ENCODE assay signal across 12 mouse cellular contexts in the genomic region with DNA sequence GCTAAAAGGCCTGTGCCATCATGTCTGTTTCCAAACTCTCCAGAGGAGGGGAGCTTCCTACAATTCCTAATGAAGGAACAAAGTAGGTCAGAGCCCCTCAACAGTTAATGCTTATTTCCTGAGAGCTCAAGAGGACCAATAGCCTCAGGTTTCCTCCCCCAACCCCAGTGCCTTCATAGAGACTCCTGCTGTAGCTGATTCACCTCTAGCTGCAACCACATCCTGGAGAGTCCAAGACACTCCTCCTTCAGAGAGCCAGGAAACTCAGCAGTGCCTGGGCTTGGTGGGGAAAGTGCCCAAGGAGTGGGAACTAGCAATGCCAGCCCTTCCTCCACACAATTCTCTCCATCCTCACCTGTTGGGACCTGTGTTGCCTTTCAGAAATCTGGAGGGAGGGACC. TPM values are rescaled to one million over a fixed set of nuclear protein-coding genes. Genes with fewer than 3 reads are reported as not detected.
DNase-seq lines count a peak whose midpoint lies in the region; ATAC-seq and TF ChIP-seq lines count a peak whose summit lies in the region.
"Had no signal": no experiment of that assay in that cellular context is flagged by ENCODE, and none has a peak within 500 bp of the region (broad histone marks: within the 10 kb centered on the region; RNA-seq: fewer than 3 reads in every experiment).

No protein-coding gene starts in this region.

- H3K4me2 ChIP-seq in heart, embryonic 15.5 days: no peak overlapping the region
- no peak overlapping the region for H3K4me2 ChIP-seq in midbrain, embryonic 11.5 days
- H3K4me2 ChIP-seq in midbrain, postnatal 0 days (ENCODE audit: low read depth, low read length, poor library complexity, severe bottlenecking): no peak overlapping the region
- no peak overlapping the region for H3K4me2 ChIP-seq in embryonic facial prominence, embryonic 12.5 days (replicated peaks)
- no peak overlapping the region for H3K4me2 ChIP-seq in forebrain, embryonic 16.5 days (ENCODE audit: low read length)
- H3K4me2 ChIP-seq: intestine, embryonic 15.5 days had no signal

- no peaks in the 10 kb centered on the region for H3K9me3 ChIP-seq in heart, embryonic 15.5 days (replicated peaks)
- no peaks in the 10 kb centered on the region for H3K9me3 ChIP-seq in midbrain, embryonic 11.5 days (ENCODE audit: control insufficient read depth, low read length)
- no peaks in the 10 kb centered on the region for H3K9me3 ChIP-seq in midbrain, postnatal 0 days (ENCODE audit: low read length)
- no peaks in the 10 kb centered on the region for H3K9me3 ChIP-seq in embryonic facial prominence, embryonic 12.5 days
- no peaks in the 10 kb centered on the region for H3K9me3 ChIP-seq in forebrain, embryonic 16.5 days (ENCODE audit: control insufficient read depth, low read length)
- H3K9me3 ChIP-seq: intestine, embryonic 15.5 days had no signal

- no peak overlapping the region for H3K9ac ChIP-seq in heart, embryonic 15.5 days
- no peak overlapping the region for H3K9ac ChIP-seq in midbrain, embryonic 11.5 days (ENCODE audit: low read length)
- H3K9ac ChIP-seq in midbrain, postnatal 0 days (replicated peaks; ENCODE audit: low read length, poor library complexity, severe bottlenecking): no peak overlapping the region
- no peak overlapping the region for H3K9ac ChIP-seq in embryonic facial prominence, embryonic 12.5 days
- no peak overlapping the region for H3K9ac ChIP-seq in forebrain, embryonic 16.5 days (replicated peaks; ENCODE audit: low read depth, low read length)
- H3K9ac ChIP-seq: intestine, embryonic 15.5 days had no signal

- H3K36me3 ChIP-seq in heart, embryonic 15.5 days: no peaks in the 10 kb centered on the region
- H3K36me3 ChIP-seq in midbrain, embryonic 11.5 days (ENCODE audit: control insufficient read depth, insufficient read depth, low read length): no peaks in the 10 kb centered on the region
- no peaks in the 10 kb centered on the region for H3K36me3 ChIP-seq in midbrain, postnatal 0 days (ENCODE audit: insufficient read depth, low read length)
- no peaks in the 10 kb centered on the region for H3K36me3 ChIP-seq in embryonic facial prominence, embryonic 12.5 days
- no peaks in the 10 kb centered on the region for H3K36me3 ChIP-seq in forebrain, embryonic 16.5 days (ENCODE audit: control insufficient read depth, insufficient read depth)
- H3K36me3 ChIP-seq: intestine, embryonic 15.5 days had no signal

- H3K27me3 ChIP-seq in heart, embryonic 15.5 days: peaks cover 16% of the 10 kb centered on the region
- no peaks in the 10 kb centered on the region for H3K27me3 ChIP-seq in midbrain, embryonic 11.5 days (ENCODE audit: control insufficient read depth, insufficient read depth, low read length)
- H3K27me3 ChIP-seq in midbrain, postnatal 0 days (ENCODE audit: insufficient read depth, low read length): no peaks in the 10 kb centered on the region
- no peaks in the 10 kb centered on the region for H3K27me3 ChIP-seq in embryonic facial prominence, embryonic 12.5 days
- H3K27me3 ChIP-seq in forebrain, embryonic 16.5 days (replicated peaks; ENCODE audit: control insufficient read depth, insufficient read depth, low read length): no peaks in the 10 kb centered on the region
- H3K27me3 ChIP-seq: intestine, embryonic 15.5 days had no signal

- no peak for ATAC-seq in heart, embryonic 15.5 days (replicated peaks; ENCODE audit: insufficient number of reproducible peaks, insufficient read depth, low FRiP score, low read depth)
- ATAC-seq in midbrain, embryonic 11.5 days (ENCODE audit: low FRiP score): no peak
- no peak for ATAC-seq in midbrain, postnatal 0 days (ENCODE audit: low FRiP score)
- no peak for ATAC-seq in embryonic facial prominence, embryonic 12.5 days (ENCODE audit: insufficient number of reproducible peaks, insufficient read depth, low FRiP score, low TSS enrichment)
- ATAC-seq in forebrain, embryonic 16.5 days: no peak
- ATAC-seq: intestine, embryonic 15.5 days had no signal

- DNase-seq in heart, postnatal 25 days (ENCODE audit: low spot score): no peak
- peak; percentile 51 for DNase-seq in midbrain, embryonic 11.5 days (ENCODE audit: low spot score, missing footprints)
- DNase-seq in midbrain, postnatal 0 days (ENCODE audit: low spot score): no peak
- DNase-seq in thymus, postnatal 36 days: peak; percentile 43 to 62
- no peak for DNase-seq in gastrocnemius, adult 18-20 months (ENCODE audit: low spot score)
- DNase-seq: cerebellum, adult 18-20 months; lung, adult 2 months had no signal

- no peak overlapping the region for H3K4me3 ChIP-seq in heart, embryonic 15.5 days
- no peak overlapping the region for H3K4me3 ChIP-seq in midbrain, embryonic 11.5 days (ENCODE audit: low read depth, low read length)
- no peak overlapping the region for H3K4me3 ChIP-seq in midbrain, postnatal 0 days (ENCODE audit: low read depth, low read length)
- H3K4me3 ChIP-seq in embryonic facial prominence, embryonic 12.5 days: no peak overlapping the region
- no peak overlapping the region for H3K4me3 ChIP-seq in forebrain, embryonic 16.5 days (replicated peaks; ENCODE audit: low read length)
- H3K4me3 ChIP-seq: intestine, embryonic 15.5 days had no signal

- H3K27ac ChIP-seq in heart, embryonic 15.5 days: 0 out of 2 replicates have a peak overlapping the region, but pooled peaks have one; percentile 53
- no peak overlapping the region for H3K27ac ChIP-seq in midbrain, embryonic 11.5 days (ENCODE audit: low read depth, low read length)
- H3K27ac ChIP-seq in midbrain, postnatal 0 days (ENCODE audit: low read depth, low read length): no peak overlapping the region
- H3K27ac ChIP-seq in embryonic facial prominence, embryonic 12.5 days: 0 out of 2 replicates have a peak overlapping the region, but pooled peaks have one; percentile 11
- H3K27ac ChIP-seq in forebrain, embryonic 16.5 days (ENCODE audit: low read length): no peak overlapping the region
- H3K27ac ChIP-seq: intestine, embryonic 15.5 days had no signal

- TF ChIP-seq CTCF in midbrain, postnatal 0 days (IDR thresholded peaks at IDR 0.05): no peak

- H3K4me1 ChIP-seq in heart, embryonic 15.5 days (replicated peaks): peaks cover 28% of the 10 kb centered on the region
- no peaks in the 10 kb centered on the region for H3K4me1 ChIP-seq in midbrain, embryonic 11.5 days (ENCODE audit: control insufficient read depth, insufficient read depth, low read length)
- H3K4me1 ChIP-seq in midbrain, postnatal 0 days (ENCODE audit: insufficient read depth, low read length): no peaks in the 10 kb centered on the region
- peaks cover 26% of the 10 kb centered on the region; the same call in 1 of the 2 replicates for H3K4me1 ChIP-seq in embryonic facial prominence, embryonic 12.5 days
- H3K4me1 ChIP-seq in forebrain, embryonic 16.5 days (replicated peaks; ENCODE audit: control insufficient read depth, insufficient read depth, low read length): peaks cover under 1% of the 10 kb centered on the region; the same call in 1 of the 2 replicates

- intact Hi-C loops in heart, postnatal 25 days (cut with DNase I): no loop called here

RNA-seq across cellular contexts. Expression of gene Dact2, which starts 31.4 kb away (rescaled TPM):
- polyA plus RNA-seq in heart, embryonic 15.5 days (2015; fragmentation: Nextera tagmentation; extraction: Ambion mirVana): 1.5 and 6.1 TPM in 2 replicates
- 1 to 10 TPM in 1 of 2 experiments, under 1 TPM in 1; 0.92 to 1.8 TPM for total RNA-seq in heart, postnatal 25 days (2021)
- polyA plus RNA-seq in midbrain, embryonic 11.5 days (2014; fragmentation: Nextera tagmentation; extraction: Ambion mirVana): 0.18 and 0.32 TPM in 2 replicates
- total RNA-seq in midbrain, postnatal 0 days (2014; rRNA removed): 19.4 and 19.9 TPM in 2 replicates
- polyA plus RNA-seq in midbrain, postnatal 0 days (2015; fragmentation: Nextera tagmentation; extraction: Ambion mirVana): 2.8 TPM in 2 replicates
- 1.9 and 2.5 TPM in 2 replicates for polyA plus RNA-seq in embryonic facial prominence, embryonic 12.5 days (2016; fragmentation: Nextera tagmentation; extraction: Ambion mirVana)
- 1.1 and 1.3 TPM in 2 replicates for polyA plus RNA-seq in forebrain, embryonic 16.5 days (2015; fragmentation: Nextera tagmentation; extraction: Ambion mirVana)
- total RNA-seq in gastrocnemius, adult 18-20 months (2021): 1 to 10 TPM; 1.5 to 3.5 TPM
- total RNA-seq: granulocyte monocyte progenitor cell, adult 5-6 weeks had no signal

Comparison
In these comparisons a context has a peak if more than half of its experiments do, and no peak if none do; other contexts are left out.
1. DNase-seq: peak in midbrain, embryonic 11.5 days (single experiment) and thymus, postnatal 36 days (2 of 2); none in heart, postnatal 25 days (single experiment), midbrain, postnatal 0 days (single experiment) and gastrocnemius, adult 18-20 months (single experiment).
2. H3K27ac ChIP-seq: peak in heart, embryonic 15.5 days (single experiment) and embryonic facial prominence, embryonic 12.5 days (single experiment); none in midbrain, embryonic 11.5 days (single experiment), midbrain, postnatal 0 days (single experiment) and forebrain, embryonic 16.5 days (single experiment).